Mouse (Mus musculus): ENCODE measurements at regions not wholly inside any gene's neighbourhood (a gene's known extent, or its start where the extent isn't known, plus 50 kb on each side); places are given as distances from the start of the nearest gene placed in this dataset.
"Not testable (repeated sequence)": the region's sequence is repeated elsewhere in the genome, so short reads cannot be mapped to it uniquely, and the experiment has no call there.

GRCm38 (mm10) chr16:26860566-26860965, 130.9 kb downstream of the Gmnc start:
- TF ChIP-seq CTCF (IDR thresholded peaks at IDR 0.05), result no peak
- intact Hi-C loops (cut with DNase I), result no loop called here
- DNase-seq, result no peak
- H3K27ac ChIP-seq, result no peak overlapping the region
- H3K4me3 ChIP-seq, result no peak overlapping the region

- Histone ChIP-seq H3K27ac (no peak overlapping the region), H3K4me3 (no peak overlapping the region)
- intact Hi-C loops (cut with DNase I), result no loop called here
- TF ChIP-seq CTCF (IDR thresholded peaks at IDR 0.05), result no peak
- peak; percentile 20 for DNase-seq
Observed at GRCm38 (mm10) chr16:26849191-26849590, 142.3 kb downstream of the Gmnc start.

DNA sequence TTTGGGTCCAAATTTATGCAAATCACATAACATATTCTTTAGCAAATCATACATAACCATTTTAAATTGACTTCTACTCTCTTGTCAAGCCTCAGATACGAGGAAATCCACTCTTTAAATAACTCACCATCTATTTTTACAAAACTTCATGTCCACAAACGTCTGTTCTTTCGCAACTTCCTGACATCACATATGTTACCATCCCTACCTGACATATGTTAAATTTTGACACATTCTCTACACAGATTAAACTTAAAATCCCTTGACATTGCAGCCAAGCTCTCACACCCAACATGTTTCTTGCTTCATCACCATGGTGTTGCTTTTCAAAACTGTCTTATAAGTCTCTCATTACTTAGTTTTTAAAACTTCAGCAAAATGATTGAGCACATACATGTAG, 164.4 kb downstream of the Gmnc start:
- no peak overlapping the region for H3K4me3 ChIP-seq
- DNase-seq, result no peak
- intact Hi-C loops (cut with DNase I), result no loop called here
- no peak overlapping the region for H3K27ac ChIP-seq
- no peak for TF ChIP-seq CTCF (IDR thresholded peaks at IDR 0.05)

GRCm38 (mm10) chr16:26811201-26811600, 180.3 kb downstream of the Gmnc start:
- DNase-seq; H3K27ac ChIP-seq; intact Hi-C loops (cut with DNase I); H3K4me3 ChIP-seq: not testable (repeated sequence)

DNA sequence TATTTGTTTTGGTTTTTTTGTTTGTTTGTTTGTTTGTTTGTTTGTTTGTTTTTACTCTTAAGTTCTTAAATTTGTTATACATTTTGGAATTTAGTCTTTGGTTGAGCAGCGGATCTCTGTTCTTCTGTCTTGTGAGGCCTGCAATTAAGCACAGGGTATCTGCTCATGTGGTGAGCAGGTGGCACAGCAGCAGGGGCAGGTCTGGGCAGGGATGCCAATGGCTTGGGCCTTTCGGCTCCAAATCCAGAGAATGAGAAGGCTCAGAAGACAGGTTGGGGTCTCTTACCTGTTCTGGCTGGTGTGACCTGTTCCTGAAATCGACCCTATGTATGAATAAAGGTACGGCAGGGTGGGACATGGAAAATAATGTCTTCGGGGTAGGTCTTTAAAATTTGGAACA, 186.0 kb downstream of the Gmnc start:
- no peak overlapping the region for H3K27ac ChIP-seq
- H3K4me3 ChIP-seq, result no peak overlapping the region
- intact Hi-C loops (cut with DNase I), result no loop called here
- no peak for DNase-seq
- no peak for TF ChIP-seq CTCF (IDR thresholded peaks at IDR 0.05)

DNA sequence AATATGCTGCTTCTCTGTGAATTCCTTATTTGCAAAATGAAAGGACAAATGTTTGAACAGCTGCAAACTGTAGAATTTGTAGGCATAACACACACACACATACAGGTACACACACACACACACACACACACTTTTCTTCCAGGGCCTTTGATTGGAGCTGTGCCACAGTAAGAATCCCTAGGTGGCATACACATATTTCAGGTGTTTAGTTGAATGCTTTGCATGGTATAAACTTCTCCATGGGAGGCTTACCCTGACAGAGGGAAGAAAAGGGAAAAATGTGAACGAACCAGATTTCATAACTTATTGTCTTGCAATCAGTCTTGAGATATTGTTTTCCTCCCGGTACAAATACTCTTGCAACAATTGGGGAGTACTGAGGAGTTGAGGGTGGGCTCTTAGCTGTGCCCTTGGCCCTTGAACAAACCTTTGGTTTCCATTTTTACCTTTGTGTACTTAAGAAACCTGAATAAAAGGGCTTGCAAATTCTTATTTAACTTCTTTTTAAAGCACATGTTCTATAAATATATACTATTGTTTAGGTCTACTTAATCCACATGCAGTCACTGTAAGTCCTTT, 204.3 kb downstream of the Gmnc start:
- intact Hi-C loops (cut with DNase I), result no loop called here
- no peak for TF ChIP-seq CTCF (IDR thresholded peaks at IDR 0.05)
- Histone ChIP-seq H3K4me3 (no peak overlapping the region), H3K27ac (no peak overlapping the region)
- no peak for DNase-seq

DNA sequence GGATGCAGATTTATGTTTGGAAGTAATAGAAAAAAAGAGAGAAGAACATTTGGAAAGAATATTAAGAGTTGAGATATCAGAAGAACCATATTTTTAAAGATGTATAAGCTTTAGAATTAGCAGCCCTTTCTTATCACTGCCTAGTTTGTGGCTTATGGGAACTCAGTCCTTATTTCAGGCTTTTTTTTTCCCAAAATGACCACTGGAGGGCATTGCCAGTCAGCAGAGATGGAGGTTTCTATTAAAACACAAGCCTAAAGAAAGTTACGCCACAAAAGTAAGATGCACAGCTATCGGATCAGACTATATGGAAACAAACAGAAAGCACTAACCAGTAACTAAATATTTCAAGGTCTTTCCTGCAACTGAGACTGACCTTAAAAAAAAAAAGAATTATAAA, 200.8 kb downstream of the Il1rap start:
- intact Hi-C loops (cut with DNase I), result no loop called here
- TF ChIP-seq CTCF (IDR thresholded peaks at IDR 0.05), result peak; percentile 29; the same call in 1 of the 2 replicates

More for the DNA sequence above, 200.8 kb downstream of the Il1rap start:
- DNase-seq, result no peak
- Histone ChIP-seq H3K27ac (no peak overlapping the region), H3K4me3 (no peak overlapping the region)
